Mouse (Mus musculus): ENCODE measurements at regions not wholly inside any gene's neighbourhood (a gene's known extent, or its start where the extent isn't known, plus 50 kb on each side); places are given as distances from the start of the nearest gene placed in this dataset.
A peak's percentile ranks its signal among the peaks of the same experiment; 100 is the strongest.

- WGBS, result 11% methylated on average over 10 of the region's 10 CpGs
- Histone ChIP-seq H3K9ac (ENCODE audit: low read depth, low read length) (0 out of 2 replicates have a peak overlapping the region, but pooled peaks have one; percentile 18), H3K27me3 (ENCODE audit: control insufficient read depth, insufficient read depth, low read length) (no peaks in the 10 kb centered on the region), H3K4me1 (ENCODE audit: control insufficient read depth, insufficient read depth, low read length) (peaks cover 8% of the 10 kb centered on the region), H3K36me3 (ENCODE audit: control insufficient read depth, insufficient read depth, low read length) (no peaks in the 10 kb centered on the region), H3K4me2 (replicated peaks; ENCODE audit: low read depth, low read length) (peak overlapping the region; percentile 77), H3K27ac (ENCODE audit: low read depth, low read length) (peak overlapping the region; percentile 92), H3K9me3 (ENCODE audit: control insufficient read depth, low read length) (no peaks in the 10 kb centered on the region), H3K4me3 (ENCODE audit: low read length) (peak overlapping the region; percentile 46)
- peak; percentile 58 for ATAC-seq (ENCODE audit: low FRiP score, low TSS enrichment)
Observed at GRCm38 (mm10) chr16:15084147-15084752, 177.8 kb downstream of the Efcab1 start.

- ATAC-seq (ENCODE audit: low FRiP score, low TSS enrichment), result peak; percentile 94
- Histone ChIP-seq H3K36me3 (ENCODE audit: control insufficient read depth, insufficient read depth, low read length) (no peaks in the 10 kb centered on the region), H3K4me3 (ENCODE audit: low read length) (peak overlapping the region; percentile 46), H3K4me2 (replicated peaks; ENCODE audit: low read depth, low read length) (peak overlapping the region; percentile 77), H3K9ac (ENCODE audit: low read depth, low read length) (peak overlapping the region; percentile 57), H3K27me3 (ENCODE audit: control insufficient read depth, insufficient read depth, low read length) (no peaks in the 10 kb centered on the region), H3K4me1 (ENCODE audit: control insufficient read depth, insufficient read depth, low read length) (peaks cover 8% of the 10 kb centered on the region), H3K27ac (ENCODE audit: low read depth, low read length) (peak overlapping the region; percentile 92), H3K9me3 (ENCODE audit: control insufficient read depth, low read length) (no peaks in the 10 kb centered on the region)
- under 1% methylated on average over 56 of the region's 56 CpGs for WGBS
Observed at GRCm38 (mm10) chr16:15084753-15085728, 178.6 kb downstream of the Efcab1 start.

GRCm38 (mm10) chr16:15086556-15086955 is 180.2 kb downstream of the Efcab1 start:
- H3K27me3 ChIP-seq (ENCODE audit: control insufficient read depth, insufficient read depth, low read length), result no peaks in the 10 kb centered on the region
- no peak for ATAC-seq (ENCODE audit: low FRiP score, low TSS enrichment)
- peaks cover 8% of the 10 kb centered on the region for H3K4me1 ChIP-seq (ENCODE audit: control insufficient read depth, insufficient read depth, low read length)
- no peak overlapping the region for H3K4me2 ChIP-seq (replicated peaks; ENCODE audit: low read depth, low read length)
- no peak overlapping the region for H3K27ac ChIP-seq (ENCODE audit: low read depth, low read length)
- WGBS, result 86% methylated on average over 4 of the region's 4 CpGs
- no peak overlapping the region for H3K9ac ChIP-seq (ENCODE audit: low read depth, low read length)
- H3K9me3 ChIP-seq (ENCODE audit: control insufficient read depth, low read length), result no peaks in the 10 kb centered on the region
- H3K36me3 ChIP-seq (ENCODE audit: control insufficient read depth, insufficient read depth, low read length), result no peaks in the 10 kb centered on the region
- H3K4me3 ChIP-seq (ENCODE audit: low read length), result no peak overlapping the region

DNA sequence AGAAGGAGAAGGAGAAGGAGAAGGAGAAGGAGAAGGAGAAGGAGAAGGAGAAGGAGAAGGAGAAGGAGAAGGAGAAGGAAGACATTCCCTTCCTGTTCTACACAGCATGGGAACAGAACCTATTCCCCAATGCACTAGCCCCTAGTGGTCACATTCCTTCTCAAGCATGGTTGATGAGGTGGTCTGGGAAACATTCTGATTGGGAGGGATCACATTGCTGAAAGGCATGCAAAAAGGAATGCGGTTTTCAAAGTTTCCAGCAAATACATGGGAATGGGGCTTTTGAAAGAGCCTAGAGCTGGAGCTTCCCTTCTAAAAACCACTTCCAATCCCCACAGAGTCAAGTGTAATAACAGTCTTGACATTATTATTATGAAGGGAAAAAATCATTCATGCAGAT is 197.5 kb downstream of the Efcab1 start:
- ATAC-seq (ENCODE audit: low FRiP score, low TSS enrichment), result no peak
- WGBS, result 33% methylated on average over 1 of the region's 1 CpGs

GRCm38 (mm10) chr16:15107234-15107633 is 200.8 kb downstream of the Efcab1 start:
- no peak for ATAC-seq (ENCODE audit: low FRiP score, low TSS enrichment)

More for the DNA sequence above, 197.5 kb downstream of the Efcab1 start:
- Histone ChIP-seq H3K27ac (ENCODE audit: low read depth, low read length) (no peak overlapping the region), H3K9ac (ENCODE audit: low read depth, low read length) (no peak overlapping the region), H3K27me3 (ENCODE audit: control insufficient read depth, insufficient read depth, low read length) (no peaks in the 10 kb centered on the region), H3K4me1 (ENCODE audit: control insufficient read depth, insufficient read depth, low read length) (no peaks in the 10 kb centered on the region), H3K4me2 (replicated peaks; ENCODE audit: low read depth, low read length) (no peak overlapping the region), H3K9me3 (ENCODE audit: control insufficient read depth, low read length) (no peaks in the 10 kb centered on the region), H3K36me3 (ENCODE audit: control insufficient read depth, insufficient read depth, low read length) (no peaks in the 10 kb centered on the region), H3K4me3 (ENCODE audit: low read length) (no peak overlapping the region)

DNA sequence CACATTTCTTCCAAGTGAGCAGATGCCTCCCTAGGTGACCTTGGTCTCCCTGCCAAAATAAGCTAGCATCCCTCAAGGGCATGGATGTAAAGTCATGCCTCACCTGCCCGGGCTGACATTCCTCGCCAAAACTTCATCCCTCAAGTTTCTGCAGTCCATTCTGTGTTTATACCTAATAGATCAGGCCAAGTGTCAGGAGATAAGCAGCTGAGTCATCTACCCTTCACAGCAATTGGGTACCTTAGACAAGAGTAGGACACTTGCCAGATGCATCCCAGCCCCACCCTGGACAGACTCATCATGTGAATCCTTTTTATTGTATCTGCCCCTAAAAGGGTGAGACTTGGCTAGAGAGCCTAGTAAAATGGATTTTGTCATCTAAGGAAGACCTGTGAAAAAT is 204.1 kb upstream of the Gm21897 start:
- Histone ChIP-seq H3K9ac (ENCODE audit: low read depth, low read length) (no peak overlapping the region), H3K4me1 (ENCODE audit: control insufficient read depth, insufficient read depth, low read length) (peaks cover 17% of the 10 kb centered on the region), H3K27ac (ENCODE audit: low read depth, low read length) (no peak overlapping the region), H3K27me3 (ENCODE audit: control insufficient read depth, insufficient read depth, low read length) (no peaks in the 10 kb centered on the region), H3K4me2 (replicated peaks; ENCODE audit: low read depth, low read length) (no peak overlapping the region), H3K4me3 (ENCODE audit: low read length) (no peak overlapping the region), H3K9me3 (ENCODE audit: control insufficient read depth, low read length) (no peaks in the 10 kb centered on the region), H3K36me3 (ENCODE audit: control insufficient read depth, insufficient read depth, low read length) (no peaks in the 10 kb centered on the region)
- 56% methylated on average over 2 of the region's 2 CpGs for WGBS
- no peak for ATAC-seq (ENCODE audit: low FRiP score, low TSS enrichment)

More at GRCm38 (mm10) chr16:15107234-15107633, 200.8 kb downstream of the Efcab1 start:
- H3K4me3 ChIP-seq (ENCODE audit: low read length), result no peak overlapping the region
- no peaks in the 10 kb centered on the region for H3K36me3 ChIP-seq (ENCODE audit: control insufficient read depth, insufficient read depth, low read length)
- H3K9ac ChIP-seq (ENCODE audit: low read depth, low read length), result no peak overlapping the region
- no peak overlapping the region for H3K4me2 ChIP-seq (replicated peaks; ENCODE audit: low read depth, low read length)
- H3K27ac ChIP-seq (ENCODE audit: low read depth, low read length), result no peak overlapping the region
- 72% methylated on average over 1 of the region's 1 CpGs for WGBS
- no peaks in the 10 kb centered on the region for H3K9me3 ChIP-seq (ENCODE audit: control insufficient read depth, low read length)
- H3K27me3 ChIP-seq (ENCODE audit: control insufficient read depth, insufficient read depth, low read length), result no peaks in the 10 kb centered on the region
- no peaks in the 10 kb centered on the region for H3K4me1 ChIP-seq (ENCODE audit: control insufficient read depth, insufficient read depth, low read length)

DNA sequence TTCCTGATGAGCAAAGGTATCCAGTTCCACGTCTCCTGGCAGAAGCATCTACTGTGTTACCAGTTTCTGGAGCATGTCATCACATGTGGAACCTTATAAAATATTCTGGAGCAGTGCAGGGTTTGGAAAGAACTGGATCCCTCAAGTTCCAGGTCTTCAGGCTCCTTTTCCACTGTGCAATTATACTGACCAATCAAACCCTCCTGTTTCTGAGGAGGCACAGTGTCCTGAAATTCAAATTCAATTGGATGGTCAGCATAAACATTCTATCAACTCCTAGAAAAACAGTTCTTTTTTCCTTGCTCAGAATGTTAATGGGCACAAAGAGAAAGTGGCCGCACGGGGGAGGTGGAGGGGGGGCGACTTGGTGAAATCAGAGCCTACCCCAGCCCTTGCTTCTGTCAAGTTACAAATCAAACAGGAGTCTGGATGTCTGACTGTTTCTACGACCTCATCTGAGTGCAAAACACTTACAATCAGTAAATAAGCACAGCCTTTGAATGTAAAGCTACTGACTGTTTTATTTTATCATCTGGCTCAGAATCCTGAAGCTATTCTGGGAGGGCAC is 203.2 kb upstream of the Gm21897 start:
- Histone ChIP-seq H3K9me3 (ENCODE audit: control insufficient read depth, low read length) (no peaks in the 10 kb centered on the region), H3K36me3 (ENCODE audit: control insufficient read depth, insufficient read depth, low read length) (no peaks in the 10 kb centered on the region), H3K9ac (ENCODE audit: low read depth, low read length) (no peak overlapping the region), H3K4me3 (ENCODE audit: low read length) (no peak overlapping the region), H3K27ac (ENCODE audit: low read depth, low read length) (peak overlapping the region; percentile 48; the same call in 1 of the 2 replicates), H3K4me1 (ENCODE audit: control insufficient read depth, insufficient read depth, low read length) (peaks cover 17% of the 10 kb centered on the region), H3K4me2 (replicated peaks; ENCODE audit: low read depth, low read length) (0 out of 2 replicates have a peak overlapping the region, but pooled peaks have one; percentile 1), H3K27me3 (ENCODE audit: control insufficient read depth, insufficient read depth, low read length) (no peaks in the 10 kb centered on the region)
- WGBS, result 16% methylated on average over 5 of the region's 5 CpGs
- peak; percentile 92 for ATAC-seq (ENCODE audit: low FRiP score, low TSS enrichment)

- H3K36me3 ChIP-seq (ENCODE audit: control insufficient read depth, insufficient read depth, low read length), result no peaks in the 10 kb centered on the region
- peak overlapping the region; percentile 48; the same call in 1 of the 2 replicates for H3K27ac ChIP-seq (ENCODE audit: low read depth, low read length)
- 0 out of 2 replicates have a peak overlapping the region, but pooled peaks have one; percentile 1 for H3K4me2 ChIP-seq (replicated peaks; ENCODE audit: low read depth, low read length)
- H3K9ac ChIP-seq (ENCODE audit: low read depth, low read length), result no peak overlapping the region
- H3K4me3 ChIP-seq (ENCODE audit: low read length), result no peak overlapping the region
- no peaks in the 10 kb centered on the region for H3K9me3 ChIP-seq (ENCODE audit: control insufficient read depth, low read length)
- no peak for ATAC-seq (ENCODE audit: low FRiP score, low TSS enrichment)
- peaks cover 17% of the 10 kb centered on the region for H3K4me1 ChIP-seq (ENCODE audit: control insufficient read depth, insufficient read depth, low read length)
- no peaks in the 10 kb centered on the region for H3K27me3 ChIP-seq (ENCODE audit: control insufficient read depth, insufficient read depth, low read length)
- 44% methylated on average over 4 of the region's 4 CpGs for WGBS
Observed at GRCm38 (mm10) chr16:15114574-15115230, 202.6 kb upstream of the Gm21897 start.

Measured in kidney, embryonic 14.5 days (tissue).